Mouse (Mus musculus) embryo, embryonic 9.5 days (tissue): ENCODE data around the gene Gm9508.

ENCODE experiments used
- DNase-seq: peaks from one replicate; pipeline ENCODE4 v3.0.0-alpha.2; 2017; ENCODE audit errors: extremely low spot score

Gene Gm9508

DNA sequence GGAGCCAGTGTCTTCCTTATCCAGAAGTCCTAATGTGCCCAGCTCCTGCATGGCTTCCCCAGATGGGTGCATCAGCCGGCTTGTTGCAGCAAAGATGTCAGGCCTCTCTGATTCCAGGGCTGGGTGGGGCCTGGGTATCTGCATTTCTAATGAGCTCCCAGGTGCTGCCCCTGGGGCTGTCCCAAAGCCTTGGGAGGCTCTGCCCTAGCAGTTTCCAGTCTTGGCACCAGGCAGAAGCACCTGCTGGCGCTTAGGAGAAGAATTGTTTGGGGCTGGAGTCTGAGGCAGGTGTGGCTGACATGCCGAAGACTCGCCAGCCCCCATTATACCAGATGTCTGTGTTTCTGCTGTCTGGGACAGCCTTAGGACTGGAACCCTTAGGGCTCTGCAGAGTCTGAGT lies 26.3 kb downstream of the Gm9508 start:
- DNase-seq = no peak

- DNase-seq = no peak
Observed at GRCm38 (mm10) chr10:77667402-77667801, 29.6 kb downstream of the Gm9508 start.

GRCm38 (mm10) chr10:77666342-77666741 lies 30.7 kb downstream of the Gm9508 start:
- DNase-seq = no peak

DNA sequence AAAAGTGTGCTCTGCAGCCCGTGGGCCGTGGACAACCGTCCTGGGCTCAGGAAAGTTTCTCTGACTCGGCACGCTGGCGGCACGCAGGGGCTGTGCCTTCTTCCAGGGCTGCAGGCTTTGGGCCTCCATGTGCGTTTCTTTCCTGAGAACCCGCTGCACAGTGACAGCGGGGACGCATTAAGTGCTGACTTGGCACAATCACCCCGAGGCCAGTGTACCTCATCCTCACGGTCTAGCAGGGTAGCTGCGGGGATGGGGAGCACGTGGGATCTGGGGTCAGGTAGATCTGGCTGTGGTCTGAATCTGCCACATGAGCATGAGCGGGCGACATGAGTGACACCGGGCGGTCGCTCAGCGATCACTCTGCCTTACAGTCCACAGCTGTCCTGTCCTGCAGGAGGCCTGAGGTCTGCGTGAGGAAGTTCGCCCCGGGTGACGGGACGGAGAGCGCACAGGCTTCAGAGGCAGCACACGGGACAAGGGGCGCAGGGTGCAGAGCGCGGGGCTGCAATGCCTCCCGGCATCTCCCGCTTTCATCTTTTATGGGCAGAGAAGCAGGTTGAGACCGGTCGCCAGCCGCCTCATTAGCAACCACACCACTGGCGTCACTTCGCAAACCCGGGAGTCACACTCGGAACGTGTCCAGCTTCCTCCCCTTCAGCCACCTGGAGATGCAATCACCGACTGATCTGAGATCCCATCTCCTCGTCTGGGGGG lies 32.9 kb downstream of the Gm9508 start:
- no peak for DNase-seq

DNA sequence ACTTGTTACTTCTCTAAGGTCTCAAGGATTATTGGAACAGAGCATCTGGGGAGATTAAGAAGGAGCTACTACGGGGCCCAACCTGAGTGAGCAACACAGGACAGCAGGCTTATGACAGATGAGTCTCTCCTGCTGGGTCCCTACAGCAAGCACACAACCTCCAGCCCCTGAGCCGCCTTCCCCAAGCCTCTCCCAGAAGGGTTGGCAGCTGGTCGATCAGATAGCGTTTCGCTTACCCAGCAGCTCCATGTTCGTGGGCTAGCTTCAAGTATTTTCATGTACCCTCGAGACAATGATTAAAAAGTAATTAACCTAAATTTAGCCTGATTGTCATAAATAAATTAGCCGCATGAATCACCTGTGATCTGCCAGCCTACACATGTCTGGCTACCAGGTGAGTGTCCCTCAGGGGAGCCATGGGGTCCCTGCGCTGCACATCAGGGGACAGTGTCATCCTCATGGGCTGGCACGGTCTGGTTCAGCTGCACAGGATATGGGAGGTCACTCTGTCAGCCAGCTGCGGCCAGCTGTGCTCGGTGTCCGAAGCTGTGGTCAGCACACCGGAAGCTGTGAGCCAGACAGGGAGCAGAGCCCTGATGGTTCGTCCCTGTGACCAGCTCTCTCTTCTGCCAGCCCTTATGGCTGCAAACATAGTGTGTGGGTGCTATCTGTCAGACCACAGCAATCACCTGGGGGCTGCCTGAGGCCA lies 38.6 kb downstream of the Gm9508 start:
- no peak for DNase-seq

DNA sequence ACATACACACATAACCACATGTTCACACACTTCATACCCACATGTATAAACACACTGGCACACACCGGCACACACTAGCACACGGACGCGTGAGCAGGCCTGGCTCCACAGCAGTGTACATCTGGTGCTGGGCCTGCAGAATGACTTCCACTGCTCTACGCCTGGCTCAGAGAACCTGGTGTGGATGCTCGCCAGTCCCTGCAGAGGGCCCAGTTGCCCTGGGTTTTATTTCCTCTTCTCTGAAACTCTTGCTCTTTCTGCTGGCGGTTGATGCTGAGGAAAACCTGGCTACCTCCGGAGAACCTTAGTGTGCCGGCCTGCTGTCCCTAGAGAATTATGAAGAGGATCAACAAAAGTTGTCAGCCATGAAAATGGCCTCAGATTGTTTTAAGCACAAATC lies 45.0 kb downstream of the Gm9508 start:
- no peak for DNase-seq

DNA sequence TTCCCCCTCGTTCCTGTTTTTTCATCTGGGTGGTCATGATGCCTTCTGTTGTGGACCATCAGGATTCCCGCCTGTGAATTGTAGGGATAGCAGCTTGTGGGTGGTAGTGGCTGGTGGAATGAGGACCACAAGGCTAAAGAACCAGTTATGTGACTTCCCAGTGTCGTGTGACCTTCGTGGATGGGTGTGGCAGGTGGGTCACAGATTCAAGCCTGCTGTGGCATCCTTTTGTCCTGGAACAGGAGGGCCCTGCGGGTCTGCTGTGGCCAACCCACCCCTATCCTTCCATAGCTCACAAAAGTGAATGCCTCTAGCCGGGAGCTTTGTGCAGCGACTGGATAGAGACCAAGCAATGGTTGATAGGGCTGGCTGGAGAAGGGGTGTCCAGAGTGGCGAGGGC lies 49.1 kb downstream of the Gm9508 start:
- DNase-seq = no peak

DNA sequence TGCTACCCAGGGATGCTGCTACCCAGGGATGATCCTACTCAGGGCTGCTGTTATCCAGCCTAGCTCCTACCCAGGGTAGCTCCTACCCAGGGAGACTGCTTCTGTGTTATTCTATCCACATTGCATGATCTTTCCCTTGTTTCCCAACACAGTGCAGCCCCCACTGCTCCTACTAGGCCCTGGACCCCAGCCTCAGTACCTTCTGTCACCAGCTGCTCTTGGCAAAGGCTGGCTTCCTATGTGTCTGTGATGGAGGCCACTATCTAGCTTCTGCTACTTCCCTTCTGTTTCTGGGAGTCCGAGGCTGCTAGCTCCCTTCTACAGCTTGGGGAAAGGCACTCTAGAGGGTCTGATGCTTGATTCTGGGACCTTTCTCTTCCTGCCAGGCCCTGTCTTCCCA lies 49.6 kb downstream of the Gm9508 start:
- DNase-seq = no peak
